Mouse (Mus musculus): ENCODE results near the gene Cxcl5. TPM values are rescaled to one million over a fixed set of nuclear protein-coding genes. Genes with fewer than 3 reads are reported as not detected.

The Cxcl5 gene
- polyA plus RNA-seq, 1 experiment from 2014 or later, result 1.7 TPM

- H3K27ac ChIP-seq (ENCODE audit: low read depth), result no peak overlapping the region
- peaks cover 6% of the 10 kb centered on the region; the same call in 1 of the 2 replicates for H3K4me1 ChIP-seq (ENCODE audit: insufficient read depth)
- TF ChIP-seq CTCF (IDR thresholded peaks at IDR 0.05; ENCODE audit: low read depth), result no peak
- no peak for TF ChIP-seq EP300 (IDR thresholded peaks at IDR 0.05; ENCODE audit: low read depth)
- H3K4me3 ChIP-seq (ENCODE audit: low read depth, low read length), result no peak overlapping the region
- H3K9ac ChIP-seq (replicated peaks), result no peak overlapping the region
- DNase-seq (no peak), ATAC-seq (no peak)
- H3K4me2 ChIP-seq (ENCODE audit: low read depth, low read length), result no peak overlapping the region
- WGBS (ENCODE audit: insufficient replicate concordance), result 76% methylated on average over 12 of the region's 12 CpGs
- no peaks in the 10 kb centered on the region for H3K9me3 ChIP-seq (ENCODE audit: low read length)
- H3K27me3 ChIP-seq (ENCODE audit: insufficient read depth, low read length), result peaks cover 5% of the 10 kb centered on the region
- no peaks in the 10 kb centered on the region for H3K36me3 ChIP-seq (replicated peaks; ENCODE audit: insufficient read depth, low read length)
These were observed 4.9 kb downstream of the Cxcl5 start for GRCm38 (mm10) chr5:90763912-90764665.

GRCm38 (mm10) chr5:90765821-90766606, 6.9 kb downstream of the Cxcl5 start:
- no peaks in the 10 kb centered on the region for H3K9me3 ChIP-seq (ENCODE audit: low read length)
- no peaks in the 10 kb centered on the region for H3K36me3 ChIP-seq (replicated peaks; ENCODE audit: insufficient read depth, low read length)
- 0 out of 2 replicates have a peak, but pooled peaks have one; percentile 21 for TF ChIP-seq EP300 (IDR thresholded peaks at IDR 0.05; ENCODE audit: low read depth)
- TF ChIP-seq CTCF (IDR thresholded peaks at IDR 0.05; ENCODE audit: low read depth), result no peak
- no peaks in the 10 kb centered on the region for H3K4me1 ChIP-seq (ENCODE audit: insufficient read depth)
- H3K4me2 ChIP-seq (ENCODE audit: low read depth, low read length), result no peak overlapping the region
- H3K4me3 ChIP-seq (ENCODE audit: low read depth, low read length), result no peak overlapping the region
- 59% methylated on average over 8 of the region's 8 CpGs for WGBS (ENCODE audit: insufficient replicate concordance)
- no peak overlapping the region for H3K27ac ChIP-seq (ENCODE audit: low read depth)
- no peaks in the 10 kb centered on the region for H3K27me3 ChIP-seq (ENCODE audit: insufficient read depth, low read length)
- H3K9ac ChIP-seq (replicated peaks), result no peak overlapping the region
- no peak for DNase-seq
- ATAC-seq, result no peak

- Histone ChIP-seq H3K9ac (replicated peaks) (no peak within 1 kb of the TSS), H3K27me3 (ENCODE audit: insufficient read depth, low read length) (no peaks in the 10 kb centered on the region), H3K4me1 (ENCODE audit: insufficient read depth) (no peaks in the 10 kb centered on the region), H3K36me3 (replicated peaks; ENCODE audit: insufficient read depth, low read length) (no peaks in the 10 kb centered on the region), H3K27ac (ENCODE audit: low read depth) (no peak within 1 kb of the TSS), H3K4me2 (ENCODE audit: low read depth, low read length) (no peak within 1 kb of the TSS), H3K9me3 (ENCODE audit: low read length) (no peaks in the 10 kb centered on the region), H3K4me3 (ENCODE audit: low read depth, low read length) (no peak within 1 kb of the TSS)
- TF ChIP-seq CTCF (IDR thresholded peaks at IDR 0.05; ENCODE audit: low read depth) (no peak), EP300 (IDR thresholded peaks at IDR 0.05; ENCODE audit: low read depth) (no peak)
- ATAC-seq (no peak), DNase-seq (no peak)
- WGBS (ENCODE audit: insufficient replicate concordance), result 37% methylated on average over 3 of the region's 3 CpGs
These were observed 9.1 kb downstream of the Cxcl5 start, which contains the start of gene Ppbp for GRCm38 (mm10) chr5:90768218-90768617. TSS of gene Ppbp (plus strand) at chr5:90768518.

- TF ChIP-seq CTCF (IDR thresholded peaks at IDR 0.05; ENCODE audit: low read depth), result no peak
- no peak for TF ChIP-seq EP300 (IDR thresholded peaks at IDR 0.05; ENCODE audit: low read depth)
- no peak for DNase-seq
- H3K4me1 ChIP-seq (ENCODE audit: insufficient read depth), result no peaks in the 10 kb centered on the region
- 38% methylated on average over 3 of the region's 3 CpGs for WGBS (ENCODE audit: insufficient replicate concordance)
- peak overlapping the region; percentile 22; the same call in 1 of the 2 replicates for H3K4me2 ChIP-seq (ENCODE audit: low read depth, low read length)
- no peaks in the 10 kb centered on the region for H3K27me3 ChIP-seq (ENCODE audit: insufficient read depth, low read length)
- no peak for ATAC-seq
- peak overlapping the region; percentile 46; the same call in 1 of the 2 replicates for H3K27ac ChIP-seq (ENCODE audit: low read depth)
- no peak overlapping the region for H3K4me3 ChIP-seq (ENCODE audit: low read depth, low read length)
- H3K9me3 ChIP-seq (ENCODE audit: low read length), result no peaks in the 10 kb centered on the region
- H3K36me3 ChIP-seq (replicated peaks; ENCODE audit: insufficient read depth, low read length), result no peaks in the 10 kb centered on the region
- H3K9ac ChIP-seq (replicated peaks), result no peak overlapping the region
These were observed 12.2 kb downstream of the Cxcl5 start for GRCm38 (mm10) chr5:90771369-90771768.

GRCm38 (mm10) chr5:90771880-90772653, 12.9 kb downstream of the Cxcl5 start, which contains the start of gene Pf4:
TSS of gene Pf4 (plus strand) at chr5:90772435.
- no peak within 1 kb of the TSS for H3K4me3 ChIP-seq (ENCODE audit: low read depth, low read length)
- 35% methylated on average over 16 of the region's 16 CpGs for WGBS (ENCODE audit: insufficient replicate concordance)
- TF ChIP-seq CTCF (IDR thresholded peaks at IDR 0.05; ENCODE audit: low read depth), result no peak
- no peak; the same call in 1 of the 2 replicates for TF ChIP-seq EP300 (IDR thresholded peaks at IDR 0.05; ENCODE audit: low read depth)
- peak within 1 kb of the TSS; percentile 46; the same call in 1 of the 2 replicates for H3K27ac ChIP-seq (ENCODE audit: low read depth)
- no peak within 1 kb of the TSS for H3K9ac ChIP-seq (replicated peaks)
- H3K27me3 ChIP-seq (ENCODE audit: insufficient read depth, low read length), result no peaks in the 10 kb centered on the region
- DNase-seq (no peak), ATAC-seq (peak; percentile 77)
- H3K4me1 ChIP-seq (ENCODE audit: insufficient read depth), result no peaks in the 10 kb centered on the region
- H3K36me3 ChIP-seq (replicated peaks; ENCODE audit: insufficient read depth, low read length), result no peaks in the 10 kb centered on the region
- H3K4me2 ChIP-seq (ENCODE audit: low read depth, low read length), result peak within 1 kb of the TSS; percentile 22; the same call in 1 of the 2 replicates
- H3K9me3 ChIP-seq (ENCODE audit: low read length), result no peaks in the 10 kb centered on the region
